Mouse (Mus musculus) left cerebral cortex, adult 2 months (tissue): ENCODE measurements at regions not wholly inside any gene's neighbourhood (a gene's known extent, or its start where the extent isn't known, plus 50 kb on each side); places are given as distances from the start of the nearest gene placed in this dataset.

ENCODE experiments used
- DNase-seq, 2 experiments: peaks; one replicate each; pipeline ENCODE4 v3.0.0; 2021 to 2022; ENCODE audit warnings: low spot score in 2 of 2, mixed read lengths in 1 of 2; ENCODE audit errors: extremely low spot score in 1 of 2
- H3K27ac ChIP-seq: fragments of 200-600 bp; 2 replicates; pipeline ENCODE4 v1.8.1; 2022
- H3K4me3 ChIP-seq: fragments of 200-600 bp; 2 replicates; pipeline ENCODE4 v1.8.1; 2022
- CTCF ChIP-seq: fragments of 200-600 bp; IDR thresholded peaks from 2 replicates; pipeline ENCODE4 v1.8.1; 2022; ENCODE audit warnings: antibody characterized with exemption, mild to moderate bottlenecking, moderate library complexity
- intact Hi-C: fragments of 180-260 bp; cut with DNase I; formaldehyde crosslinking; loops from one replicate; pipeline ENCODE4 v1.15.1; 2025

- DNase-seq: no peak
- intact Hi-C loops: no loop called here
- no peak overlapping the region for H3K4me3 ChIP-seq
- no peak overlapping the region for H3K27ac ChIP-seq
- TF ChIP-seq CTCF: no peak
Measured at GRCm38 (mm10) chrX:66469442-66470311, 165.7 kb upstream of the 4930447F04Rik start.

GRCm38 (mm10) chrX:66464985-66465384 is 161.0 kb upstream of the 4930447F04Rik start:
- Histone ChIP-seq H3K4me3 (no peak overlapping the region), H3K27ac (no peak overlapping the region)
- DNase-seq: no peak
- intact Hi-C loops: no loop called here
- no peak for TF ChIP-seq CTCF

GRCm38 (mm10) chrX:66461459-66462001 is 157.5 kb upstream of the 4930447F04Rik start:
- Histone ChIP-seq H3K27ac (no peak overlapping the region), H3K4me3 (no peak overlapping the region)
- intact Hi-C loops: no loop called here
- TF ChIP-seq CTCF: no peak
- peak in 1 of 2 experiments; percentile 5 for DNase-seq
